Mouse (Mus musculus) T-helper 17 cell (primary cell): ENCODE measurements around the gene Ccdc92.

ENCODE experiments used
- in situ Hi-C, 2 experiments: fragments of 300-600 bp; cut with MboI, MseI; formaldehyde crosslinking; loops; 1 replicate in 1 of 2; 2 replicates in 1 of 2; pipeline ENCODE4 v1.15.1; 2025; ENCODE audit warnings: high pct_unique_total_duplicates in 2 of 2

Gene Ccdc92

DNA sequence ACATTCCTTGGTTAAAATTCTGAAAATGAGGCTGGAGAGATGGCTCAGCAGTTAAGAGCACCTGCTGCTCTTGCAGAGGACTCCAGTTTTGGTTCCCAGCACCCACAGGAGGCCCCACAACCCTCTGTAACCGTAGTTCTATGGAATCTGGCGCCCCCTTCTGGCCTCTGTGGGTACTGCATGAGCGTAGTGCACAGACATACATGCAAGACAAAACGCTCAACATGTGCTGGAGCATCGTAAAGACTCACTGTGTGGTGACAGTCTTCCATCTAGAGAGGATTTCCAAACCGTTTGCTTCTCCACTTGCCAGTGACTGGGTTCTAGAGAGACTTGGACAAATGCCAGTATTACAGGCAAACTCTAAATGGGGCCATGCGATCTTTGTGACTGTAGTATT is 76.6 kb downstream of the Ccdc92 start:
- in situ Hi-C loops, result no loop called here
